ENCODE assay signal across 13 mouse cellular contexts in genomic region chr3:63941204-63941850, GRCm38 (mm10). TPM values are rescaled to one million over a fixed set of nuclear protein-coding genes. Genes with fewer than 3 reads are reported as not detected.
A peak's percentile ranks its signal among the peaks of the same experiment; 100 is the strongest.
DNase-seq lines count a peak whose midpoint lies in the region; ATAC-seq and TF ChIP-seq lines count a peak whose summit lies in the region.
"Had no signal": no experiment of that assay in that cellular context is flagged by ENCODE, and none has a peak within 500 bp of the region (broad histone marks: within the 10 kb centered on the region; RNA-seq: fewer than 3 reads in every experiment).

No protein-coding gene starts in this region.

- H3K36me3 ChIP-seq in kidney, adult 2 months (ENCODE audit: control insufficient read depth, insufficient read depth, low read length) = peaks cover 1% of the 10 kb centered on the region; the same call in 1 of the 2 replicates
- H3K36me3 ChIP-seq in neural tube, embryonic 15.5 days = peaks cover 11% of the 10 kb centered on the region
- peaks cover 17% of the 10 kb centered on the region for H3K36me3 ChIP-seq in embryonic facial prominence, embryonic 10.5 days (replicated peaks)

- H3K27ac ChIP-seq in kidney, adult 2 months (ENCODE audit: insufficient read depth, low read depth, low read length) = no peak overlapping the region
- H3K27ac ChIP-seq in neural tube, embryonic 15.5 days (replicated peaks) = no peak overlapping the region
- H3K27ac ChIP-seq in embryonic facial prominence, embryonic 10.5 days (replicated peaks) = no peak overlapping the region
- H3K27ac ChIP-seq: heart, embryonic 15.5 days; kidney, embryonic 15.5 days; liver, embryonic 14.5 days had no signal

- H3K4me3 ChIP-seq in kidney, adult 2 months (ENCODE audit: insufficient read depth, low read depth, low read length) = no peak overlapping the region
- no peak overlapping the region for H3K4me3 ChIP-seq in neural tube, embryonic 15.5 days (replicated peaks)
- H3K4me3 ChIP-seq in embryonic facial prominence, embryonic 10.5 days = no peak overlapping the region
- H3K4me3 ChIP-seq: erythroblast, embryonic 14.5 days; heart, embryonic 15.5 days; kidney, embryonic 15.5 days had no signal

- DNase-seq in kidney, adult 2 months = peak; percentile 27
- no peak for DNase-seq in kidney, postnatal 4 days
- DNase-seq in brain, embryonic 14.5 days (ENCODE audit: low read depth) = peak; percentile 66
- DNase-seq in frontal cortex, postnatal 36 days (ENCODE audit: low spot score in 2 of 2) = peak; percentile 44 to 67
- peak; percentile 28 for DNase-seq in right cerebral cortex, postnatal 25 days
- no peak for DNase-seq in embryonic facial prominence, embryonic 10.5 days (ENCODE audit: low spot score)
- DNase-seq in heart, postnatal 4 days = no peak

- no peaks in the 10 kb centered on the region for H3K9me3 ChIP-seq in neural tube, embryonic 15.5 days (replicated peaks)
- no peaks in the 10 kb centered on the region for H3K9me3 ChIP-seq in embryonic facial prominence, embryonic 10.5 days
- H3K9me3 ChIP-seq: heart, embryonic 15.5 days; kidney, embryonic 15.5 days had no signal

- no peak overlapping the region for H3K9ac ChIP-seq in neural tube, embryonic 15.5 days (replicated peaks)
- H3K9ac ChIP-seq: heart, embryonic 15.5 days; kidney, embryonic 15.5 days; liver, embryonic 14.5 days had no signal

- no peak overlapping the region for H3K4me2 ChIP-seq in neural tube, embryonic 15.5 days
- H3K4me2 ChIP-seq: heart, embryonic 15.5 days; kidney, embryonic 15.5 days; midbrain, embryonic 11.5 days had no signal

- no peaks in the 10 kb centered on the region for H3K27me3 ChIP-seq in kidney, adult 2 months (replicated peaks; ENCODE audit: control insufficient read depth, insufficient read depth, low read length)
- no peaks in the 10 kb centered on the region for H3K27me3 ChIP-seq in neural tube, embryonic 15.5 days (replicated peaks)
- H3K27me3 ChIP-seq in embryonic facial prominence, embryonic 10.5 days (replicated peaks; ENCODE audit: low read depth, poor library complexity, severe bottlenecking) = no peaks in the 10 kb centered on the region
- H3K27me3 ChIP-seq: heart, embryonic 15.5 days; kidney, embryonic 15.5 days had no signal

- no peaks in the 10 kb centered on the region for H3K4me1 ChIP-seq in kidney, adult 2 months (ENCODE audit: control insufficient read depth, insufficient read depth, low read length)
- no peaks in the 10 kb centered on the region for H3K4me1 ChIP-seq in neural tube, embryonic 15.5 days
- no peaks in the 10 kb centered on the region for H3K4me1 ChIP-seq in embryonic facial prominence, embryonic 10.5 days
- H3K4me1 ChIP-seq: heart, embryonic 15.5 days; kidney, embryonic 15.5 days had no signal

- no peak for TF ChIP-seq POLR2A in kidney, adult 2 months (IDR thresholded peaks at IDR 0.05; ENCODE audit: low read depth, low read length)
- no peak for TF ChIP-seq POLR2A in brain, embryonic 14.5 days (IDR thresholded peaks at IDR 0.05; ENCODE audit: borderline replicate concordance, extremely low read depth, insufficient read depth, insufficient read length, poor library complexity, severe bottlenecking)

- WGBS in kidney, adult 2 months = 76% methylated on average over 2 of the region's 2 CpGs
- WGBS in neural tube, embryonic 15.5 days = 94% methylated on average over 2 of the region's 2 CpGs
- WGBS in embryonic facial prominence, embryonic 10.5 days = 91% methylated on average over 2 of the region's 2 CpGs

- TF ChIP-seq CTCF in kidney, adult 2 months (conservative IDR thresholded peaks at IDR 0.05; ENCODE audit: insufficient read depth, insufficient read length, low read depth, low read length) = no peak
- no peak for TF ChIP-seq CTCF in brain, embryonic 14.5 days (IDR thresholded peaks at IDR 0.05; ENCODE audit: borderline replicate concordance, extremely low read depth, insufficient read depth, insufficient read length)

- ATAC-seq in neural tube, embryonic 15.5 days (ENCODE audit: low FRiP score) = no peak

RNA-seq across cellular contexts. Expression of gene E130311K13Rik, which starts 12.1 kb away (rescaled TPM):
- polyA plus RNA-seq in kidney, adult 2 months (2012; rRNA removed) = 4.5 and 6.1 TPM in 2 replicates
- polyA plus RNA-seq in brain, embryonic 14.5 days (2012; rRNA removed) = 2.4 and 4.0 TPM in 2 replicates
- 7.7 and 8.0 TPM in 2 replicates for polyA plus RNA-seq in neural tube, embryonic 15.5 days (2015; fragmentation: Nextera tagmentation; extraction: Ambion mirVana)
- 2.0 and 2.9 TPM in 2 replicates for polyA plus RNA-seq in embryonic facial prominence, embryonic 10.5 days (2016; fragmentation: Nextera tagmentation; extraction: Ambion mirVana)
- total RNA-seq in heart, postnatal 4 days (2021) = 1 to 10 TPM; 6.4 to 7.1 TPM
- polyA plus RNA-seq: erythroblast, embryonic 14.5 days had no signal

RNA-seq across cellular contexts. Expression of gene Slc33a1, which starts 23.2 kb away (rescaled TPM):
- polyA plus RNA-seq in kidney, adult 2 months (2012; rRNA removed) = 43.0 and 47.0 TPM in 2 replicates
- polyA plus RNA-seq in brain, embryonic 14.5 days (2012; rRNA removed) = 12.9 and 15.0 TPM in 2 replicates
- 18.9 and 19.8 TPM in 2 replicates for polyA plus RNA-seq in neural tube, embryonic 15.5 days (2015; fragmentation: Nextera tagmentation; extraction: Ambion mirVana)
- polyA plus RNA-seq in embryonic facial prominence, embryonic 10.5 days (2016; fragmentation: Nextera tagmentation; extraction: Ambion mirVana) = 11.3 and 12.8 TPM in 2 replicates
- 10 to 100 TPM; 10.1 to 11.6 TPM for total RNA-seq in heart, postnatal 4 days (2021)

RNA-seq across cellular contexts. Expression of gene Gmps, which starts 34.6 kb away (rescaled TPM):
- 3.5 and 5.1 TPM in 2 replicates for polyA plus RNA-seq in kidney, adult 2 months (2012; rRNA removed)
- polyA plus RNA-seq in brain, embryonic 14.5 days (2012; rRNA removed) = 16.5 and 20.5 TPM in 2 replicates
- 38.2 and 38.8 TPM in 2 replicates for polyA plus RNA-seq in neural tube, embryonic 15.5 days (2015; fragmentation: Nextera tagmentation; extraction: Ambion mirVana)
- 78.5 and 81.6 TPM in 2 replicates for polyA plus RNA-seq in embryonic facial prominence, embryonic 10.5 days (2016; fragmentation: Nextera tagmentation; extraction: Ambion mirVana)
- total RNA-seq in heart, postnatal 4 days (2021) = 10 to 100 TPM; 34.6 to 35.0 TPM

RNA-seq across cellular contexts. Expression of gene Plch1, which starts 42.1 kb away (rescaled TPM):
- 0.84 and 1.2 TPM in 2 replicates for polyA plus RNA-seq in kidney, adult 2 months (2012; rRNA removed)
- 17.2 and 20.9 TPM in 2 replicates for polyA plus RNA-seq in brain, embryonic 14.5 days (2012; rRNA removed)
- 5.8 and 6.8 TPM in 2 replicates for polyA plus RNA-seq in neural tube, embryonic 15.5 days (2015; fragmentation: Nextera tagmentation; extraction: Ambion mirVana)
- polyA plus RNA-seq in embryonic facial prominence, embryonic 10.5 days (2016; fragmentation: Nextera tagmentation; extraction: Ambion mirVana) = 10.5 and 19.0 TPM in 2 replicates
- under 1 TPM; 0.41 to 0.60 TPM for total RNA-seq in heart, postnatal 4 days (2021)
- polyA plus RNA-seq: erythroblast, embryonic 14.5 days had no signal

Comparison
In these comparisons a context has a peak if more than half of its experiments do, and no peak if none do; other contexts are left out.
1. DNase-seq: peak in kidney, adult 2 months (single experiment), brain, embryonic 14.5 days (single experiment), frontal cortex, postnatal 36 days (2 of 2) and right cerebral cortex, postnatal 25 days (single experiment); none in kidney, postnatal 4 days (0 of 2), embryonic facial prominence, embryonic 10.5 days (single experiment) and heart, postnatal 4 days (single experiment).